ENCODE assay signal across 23 mouse cellular contexts in the genomic region with DNA sequence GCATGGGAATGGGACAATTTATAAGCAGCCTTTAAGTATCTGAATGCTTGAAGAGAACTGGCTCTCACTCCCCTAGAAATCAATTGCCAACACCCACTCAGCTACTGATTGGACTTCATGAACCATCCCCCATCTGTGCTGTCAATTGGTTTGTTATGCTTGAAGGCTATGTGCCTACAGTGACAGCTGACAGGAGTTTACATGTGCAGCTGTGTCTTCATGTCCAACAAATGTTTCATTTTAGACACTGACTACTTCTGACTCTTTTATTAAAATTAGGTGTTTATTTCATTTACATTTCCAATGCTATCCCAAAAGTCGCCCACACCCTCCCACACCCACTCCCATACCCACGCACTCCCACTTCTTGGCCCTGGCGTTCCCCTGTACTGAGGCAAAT.
DNase-seq lines count a peak whose midpoint lies in the region.
"Had no signal": no experiment of that assay in that cellular context is flagged by ENCODE, and none has a peak within 500 bp of the region (broad histone marks: within the 10 kb centered on the region; RNA-seq: fewer than 3 reads in every experiment).

No protein-coding gene starts in this region.

- peak; percentile 2 for DNase-seq in retina, postnatal 1 day
- DNase-seq in retina, embryonic 14.5 days (ENCODE audit: low spot score), result no peak
- DNase-seq in layer of hippocampus, adult 11-12 months (ENCODE audit: low spot score), result peak; percentile 66
- peak; percentile 84 for DNase-seq in layer of hippocampus, adult 9-11 months
- DNase-seq in adrenal gland, adult 18-20 months (ENCODE audit: low spot score in 2 of 2), result no peak
- no peak for DNase-seq in testis, postnatal 10 days (ENCODE audit: low spot score)
- DNase-seq in cerebellum, postnatal 4 days (ENCODE audit: low spot score in 2 of 2), result no peak
- DNase-seq: adrenal gland, adult 2 months; adrenal gland, postnatal 36 days; B cell, adult 2 months; cerebellum, adult 8-10 months; cerebellum, postnatal 25 days; gastrocnemius, postnatal 10 days; kidney, adult 8-10 months; kidney, postnatal 10 days; liver; lung, adult 2 months; lung, postnatal 10 days; midbrain, embryonic 14.5 days; right cerebral cortex, adult 18-20 months; spleen, adult 18-20 months; thymus, adult 2 months; thymus, postnatal 36 days had no signal

Comparison
In these comparisons a context has a peak if more than half of its experiments do, and no peak if none do; other contexts are left out.
1. DNase-seq: peak in retina, postnatal 1 day (single experiment), layer of hippocampus, adult 11-12 months (single experiment) and layer of hippocampus, adult 9-11 months (single experiment); none in retina, embryonic 14.5 days (single experiment), adrenal gland, adult 18-20 months (0 of 2), testis, postnatal 10 days (single experiment) and cerebellum, postnatal 4 days (0 of 2).